Mouse (Mus musculus): ENCODE data around the gene Cenpv. TPM values are rescaled to one million over a fixed set of nuclear protein-coding genes. Genes with fewer than 3 reads are reported as not detected.

Cenpv gene
- polyA plus RNA-seq, 1 experiment: 11.1 TPM

- Histone ChIP-seq H3K27me3 (ENCODE audit: control insufficient read depth, insufficient read depth, insufficient read length) (no peaks in the 10 kb centered on the region), H3ac (ENCODE audit: control insufficient read depth, insufficient read length) (no peak overlapping the region), H3K4me3 (peak overlapping the region; percentile 30), H3K36me3 (ENCODE audit: control insufficient read depth, insufficient read depth) (no peaks in the 10 kb centered on the region), H3K4me2 (ENCODE audit: low read depth) (peak overlapping the region; percentile 87), H3K79me2 (ENCODE audit: control insufficient read depth, insufficient read depth) (no peaks in the 10 kb centered on the region)
- TF ChIP-seq MAX (IDR thresholded peaks at IDR 0.05; ENCODE audit: low read depth): no peak
- peak; percentile 63 for TF ChIP-seq USF1 (IDR thresholded peaks at IDR 0.05; ENCODE audit: low read depth)
- TF ChIP-seq MYOD1 (IDR thresholded peaks at IDR 0.05; ENCODE audit: control insufficient read depth in 1 of 3, insufficient read length in 2 of 3, low read depth in 2 of 3): no peak
- TF ChIP-seq E2F4 (IDR thresholded peaks at IDR 0.05; ENCODE audit: insufficient read depth): no peak
Observed at GRCm38 (mm10) chr11:62576530-62577152, 37.6 kb upstream of the Cenpv start.

GRCm38 (mm10) chr11:62575659-62576438, 36.8 kb upstream of the Cenpv start:
- H3K4me3 ChIP-seq: peak overlapping the region; percentile 30
- H3K36me3 ChIP-seq (ENCODE audit: control insufficient read depth, insufficient read depth): no peaks in the 10 kb centered on the region
- H3K27me3 ChIP-seq (ENCODE audit: control insufficient read depth, insufficient read depth, insufficient read length): no peaks in the 10 kb centered on the region
- TF ChIP-seq TCF12 (IDR thresholded peaks at IDR 0.05; ENCODE audit: insufficient read depth, poor library complexity, severe bottlenecking): no peak
- TF ChIP-seq MYOD1 (IDR thresholded peaks at IDR 0.05; ENCODE audit: control insufficient read depth in 1 of 3, insufficient read length in 2 of 3, low read depth in 2 of 3): peak in 2 of 3 experiments; percentile 40 to 64
- TF ChIP-seq MAX (IDR thresholded peaks at IDR 0.05; ENCODE audit: low read depth): no peak
- TF ChIP-seq REST (IDR thresholded peaks at IDR 0.05; ENCODE audit: insufficient read depth, insufficient read length): no peak
- TF ChIP-seq POLR2A (IDR thresholded peaks at IDR 0.05; ENCODE audit: insufficient read length, low read depth): peak; percentile 35
- peak in 1 of 3 experiments; percentile 5 for TF ChIP-seq MYOG (IDR thresholded peaks at IDR 0.05; ENCODE audit: control insufficient read depth in 1 of 3, insufficient read depth in 1 of 3, insufficient read length in 2 of 3, low read depth in 2 of 3)
- TF ChIP-seq CEBPB (IDR thresholded peaks at IDR 0.05; ENCODE audit: insufficient read depth, poor library complexity, severe bottlenecking): no peak
- no peak overlapping the region for H3ac ChIP-seq (ENCODE audit: control insufficient read depth, insufficient read length)
- H3K4me2 ChIP-seq (ENCODE audit: low read depth): peak overlapping the region; percentile 87
- H3K79me2 ChIP-seq (ENCODE audit: control insufficient read depth, insufficient read depth): no peaks in the 10 kb centered on the region

- Histone ChIP-seq H3K27me3 (ENCODE audit: control insufficient read depth, insufficient read depth, insufficient read length) (no peaks in the 10 kb centered on the region), H3K36me3 (ENCODE audit: control insufficient read depth, insufficient read depth) (no peaks in the 10 kb centered on the region), H3K4me3 (peak overlapping the region; percentile 30), H3K79me2 (ENCODE audit: control insufficient read depth, insufficient read depth) (no peaks in the 10 kb centered on the region), H3ac (ENCODE audit: control insufficient read depth, insufficient read length) (no peak overlapping the region), H3K4me2 (ENCODE audit: low read depth) (peak overlapping the region; percentile 87)
- no peak for TF ChIP-seq MAX (IDR thresholded peaks at IDR 0.05; ENCODE audit: low read depth)
- TF ChIP-seq TCF3 (IDR thresholded peaks at IDR 0.05; ENCODE audit: insufficient read length, low read depth): no peak
- TF ChIP-seq MYOG (IDR thresholded peaks at IDR 0.05; ENCODE audit: control insufficient read depth in 1 of 3, insufficient read depth in 1 of 3, insufficient read length in 2 of 3, low read depth in 2 of 3): no peak
- TF ChIP-seq MYOD1 (IDR thresholded peaks at IDR 0.05; ENCODE audit: control insufficient read depth in 1 of 3, insufficient read length in 2 of 3, low read depth in 2 of 3): no peak
- TF ChIP-seq SRF (IDR thresholded peaks at IDR 0.05; ENCODE audit: control insufficient read depth, insufficient read length, low read depth): no peak
Observed at GRCm38 (mm10) chr11:62575297-62575658, 36.2 kb upstream of the Cenpv start.

GRCm38 (mm10) chr11:62574703-62575085, 35.6 kb upstream of the Cenpv start:
- TF ChIP-seq MYOD1 (IDR thresholded peaks at IDR 0.05; ENCODE audit: control insufficient read depth in 1 of 3, insufficient read length in 2 of 3, low read depth in 2 of 3): no peak
- no peak for TF ChIP-seq USF1 (IDR thresholded peaks at IDR 0.05; ENCODE audit: low read depth)
- no peak for TF ChIP-seq CEBPB (IDR thresholded peaks at IDR 0.05; ENCODE audit: insufficient read depth, poor library complexity, severe bottlenecking)
- no peak for TF ChIP-seq E2F4 (IDR thresholded peaks at IDR 0.05; ENCODE audit: insufficient read depth)
- no peak for TF ChIP-seq TCF3 (IDR thresholded peaks at IDR 0.05; ENCODE audit: insufficient read length, low read depth)
- TF ChIP-seq MYOG (IDR thresholded peaks at IDR 0.05; ENCODE audit: control insufficient read depth in 1 of 3, insufficient read depth in 1 of 3, insufficient read length in 2 of 3, low read depth in 2 of 3): no peak
- TF ChIP-seq TCF12 (IDR thresholded peaks at IDR 0.05; ENCODE audit: insufficient read depth, poor library complexity, severe bottlenecking): no peak
- no peak for TF ChIP-seq POLR2AphosphoS2 (IDR thresholded peaks at IDR 0.05; ENCODE audit: insufficient read length, low read depth)
- TF ChIP-seq MAX (IDR thresholded peaks at IDR 0.05; ENCODE audit: low read depth): no peak
- TF ChIP-seq POLR2A (IDR thresholded peaks at IDR 0.05; ENCODE audit: insufficient read length, low read depth): no peak
- TF ChIP-seq SRF (IDR thresholded peaks at IDR 0.05; ENCODE audit: control insufficient read depth, insufficient read length, low read depth): no peak
- no peak for TF ChIP-seq REST (IDR thresholded peaks at IDR 0.05; ENCODE audit: insufficient read depth, insufficient read length)
- Histone ChIP-seq H3K4me2 (ENCODE audit: low read depth) (no peak overlapping the region), H3ac (ENCODE audit: control insufficient read depth, insufficient read length) (no peak overlapping the region), H3K79me2 (ENCODE audit: control insufficient read depth, insufficient read depth) (no peaks in the 10 kb centered on the region), H3K36me3 (ENCODE audit: control insufficient read depth, insufficient read depth) (no peaks in the 10 kb centered on the region), H3K27me3 (ENCODE audit: control insufficient read depth, insufficient read depth, insufficient read length) (no peaks in the 10 kb centered on the region), H3K4me3 (peak overlapping the region; percentile 30)
